Mouse (Mus musculus) heart, adult 2 months (tissue): ENCODE measurements around the gene Ceacam16.

ENCODE experiments used
- CTCF ChIP-seq: fragments of 200-600 bp; IDR thresholded peaks from 2 replicates; pipeline ENCODE4 v1.8.1; 2022; ENCODE audit warnings: antibody characterized with exemption, mild to moderate bottlenecking, moderate library complexity
- POLR2A ChIP-seq: fragments of 200-500 bp; IDR thresholded peaks from 2 replicates; pipeline ENCODE4 v1.6.1; 2011; ENCODE audit warnings: mild to moderate bottlenecking, low read depth, low read length, control low read depth; ENCODE audit not compliant: insufficient read depth

GRCm38 (mm10) chr7:19806356-19806969 is 54.6 kb downstream of the Ceacam16 start:
- no peak for TF ChIP-seq CTCF
- no peak for TF ChIP-seq POLR2A
